Mouse (Mus musculus): Measurements from ENCODE around the gene Rbm15.

GRCm38 (mm10) chr3:107349006-107349405, 15.5 kb upstream of the Rbm15 start:
- TF ChIP-seq CTCF (IDR thresholded peaks at IDR 0.05; ENCODE audit: borderline replicate concordance, insufficient read depth, low read length) (no peak), POLR2A (IDR thresholded peaks at IDR 0.05; ENCODE audit: low read depth, low read length) (no peak)
